Mouse (Mus musculus) neural tube, embryonic 13.5 days (tissue): ENCODE results near the gene Hoxa2. TPM values are rescaled to one million over a fixed set of nuclear protein-coding genes. Genes with fewer than 3 reads are reported as not detected.

Source experiments
- ATAC-seq: fragments of 200-750 bp; cut with Nextera tagmentation; 2 replicates; pipeline ENCODE4 v1.8.0; 2017; ENCODE audit warnings: low read depth, mild to moderate bottlenecking, moderate TSS enrichment, moderate library complexity
- H3K27ac ChIP-seq: fragments of 300-500 bp; sonication (generic); replicated peaks from 2 replicates; pipeline ENCODE4 v1.5.1; 2015; ENCODE audit warnings: moderate library complexity, mild to moderate bottlenecking, inconsistent platforms
- H3K27me3 ChIP-seq: fragments of 300-500 bp; sonication (generic); 2 replicates; pipeline ENCODE4 v1.6.1; 2015; ENCODE audit warnings: mild to moderate bottlenecking, inconsistent platforms
- H3K36me3 ChIP-seq: fragments of 300-500 bp; sonication (generic); 2 replicates; pipeline ENCODE4 v1.6.1; 2015; ENCODE audit warnings: mild to moderate bottlenecking, inconsistent platforms
- H3K4me1 ChIP-seq: fragments of 300-500 bp; sonication (generic); replicated peaks from 2 replicates; pipeline ENCODE4 v1.6.1; 2015; ENCODE audit warnings: inconsistent platforms
- H3K4me2 ChIP-seq: fragments of 300-500 bp; sonication (generic); 2 replicates; pipeline ENCODE4 v1.6.1; 2015; ENCODE audit warnings: inconsistent platforms, mild to moderate bottlenecking, moderate library complexity
- H3K4me3 ChIP-seq: fragments of 300-500 bp; sonication (generic); 2 replicates; pipeline ENCODE4 v1.5.1; 2015; ENCODE audit warnings: mild to moderate bottlenecking, inconsistent platforms
- H3K9ac ChIP-seq: fragments of 300-500 bp; sonication (generic); 2 replicates; pipeline ENCODE4 v1.6.1; 2015; ENCODE audit warnings: moderate library complexity, mild to moderate bottlenecking, inconsistent platforms
- H3K9me3 ChIP-seq: fragments of 300-500 bp; sonication (generic); 2 replicates; pipeline ENCODE4 v1.6.1; 2016; ENCODE audit warnings: inconsistent platforms
- WGBS: fragments of 180-500 bp; shearing (Covaris S2); methylation state at CpG from one replicate; pipeline ENCODE4 v1.1.7; 2015; 5-methylcytosine and 5-hydroxymethylcytosine counted together
- polyA plus RNA-seq: library from polyadenylated mRNA; unstranded; fragments of >200 nt; fragmentation: Nextera tagmentation; extraction: Ambion mirVana; gene quantifications from 2 replicates; pipeline ENCODE4 v1.2.1, GENCODE M21; 2015

Hoxa2 gene
- polyA plus RNA-seq, 1 experiment from 2014 or later: 11.9 TPM

GRCm38 (mm10) chr6:52206882-52207683 is 42.5 kb upstream of the Hoxa2 start:
- Histone ChIP-seq H3K4me2 (peak overlapping the region; percentile 97), H3K4me3 (peak overlapping the region; percentile 96), H3K36me3 (peaks cover 43% of the 10 kb centered on the region), H3K27ac (peak overlapping the region; percentile 100), H3K27me3 (no peaks in the 10 kb centered on the region), H3K9me3 (no peaks in the 10 kb centered on the region), H3K9ac (peak overlapping the region; percentile 100), H3K4me1 (peaks cover 90% of the 10 kb centered on the region)
- WGBS: 8% methylated on average over 4 of the region's 4 CpGs
- ATAC-seq: no peak

GRCm38 (mm10) chr6:52205638-52206621 is 41.3 kb upstream of the Hoxa2 start:
- peaks cover 97% of the 10 kb centered on the region for H3K4me1 ChIP-seq
- peak overlapping the region; percentile 97 for H3K4me2 ChIP-seq
- H3K27me3 ChIP-seq: no peaks in the 10 kb centered on the region
- H3K4me3 ChIP-seq: peak overlapping the region; percentile 96
- peak overlapping the region; percentile 100 for H3K9ac ChIP-seq
- peak overlapping the region; percentile 100 for H3K27ac ChIP-seq
- H3K9me3 ChIP-seq: no peaks in the 10 kb centered on the region
- peaks cover 54% of the 10 kb centered on the region for H3K36me3 ChIP-seq
- ATAC-seq: no peak
- 4% methylated on average over 55 of the region's 55 CpGs for WGBS

GRCm38 (mm10) chr6:52205221-52205620 is 40.6 kb upstream of the Hoxa2 start:
- Histone ChIP-seq H3K36me3 (peaks cover 54% of the 10 kb centered on the region), H3K4me3 (peak overlapping the region; percentile 96), H3K4me1 (peaks cover 98% of the 10 kb centered on the region), H3K27ac (peak overlapping the region; percentile 100), H3K9ac (peak overlapping the region; percentile 100), H3K4me2 (peak overlapping the region; percentile 97), H3K9me3 (no peaks in the 10 kb centered on the region), H3K27me3 (no peaks in the 10 kb centered on the region)
- 4% methylated on average over 14 of the region's 14 CpGs for WGBS
- no peak for ATAC-seq

- Histone ChIP-seq H3K9ac (peak within 1 kb of the TSS; percentile 100), H3K4me3 (peak within 1 kb of the TSS; percentile 96), H3K27ac (peak within 1 kb of the TSS; percentile 100), H3K4me2 (peak within 1 kb of the TSS; percentile 97), H3K4me1 (peaks cover 98% of the 10 kb centered on the region), H3K27me3 (no peaks in the 10 kb centered on the region), H3K36me3 (peaks cover 58% of the 10 kb centered on the region), H3K9me3 (no peaks in the 10 kb centered on the region)
- WGBS: under 1% methylated on average over 63 of the region's 65 CpGs
- ATAC-seq: peak; percentile 34
Observed at GRCm38 (mm10) chr6:52204050-52204752, 39.6 kb upstream of the Hoxa2 start, which contains the start of gene Hoxa5. Hoxa5 (minus strand) TSS chr6:52204587.

GRCm38 (mm10) chr6:52203371-52204049 is 38.9 kb upstream of the Hoxa2 start:
- peak overlapping the region; percentile 100 for H3K27ac ChIP-seq
- 0 out of 2 replicates have a peak, but pooled peaks have one; percentile 32 for ATAC-seq
- H3K4me3 ChIP-seq: peak overlapping the region; percentile 96
- H3K9me3 ChIP-seq: no peaks in the 10 kb centered on the region
- H3K4me2 ChIP-seq: peak overlapping the region; percentile 97
- no peaks in the 10 kb centered on the region for H3K27me3 ChIP-seq
- 1% methylated on average over 46 of the region's 46 CpGs for WGBS
- H3K36me3 ChIP-seq: peaks cover 58% of the 10 kb centered on the region
- H3K4me1 ChIP-seq: peaks cover 98% of the 10 kb centered on the region
- peak overlapping the region; percentile 100 for H3K9ac ChIP-seq

GRCm38 (mm10) chr6:52203121-52203370 is 38.4 kb upstream of the Hoxa2 start:
- peak overlapping the region; percentile 96 for H3K4me3 ChIP-seq
- H3K4me1 ChIP-seq: peaks cover 99% of the 10 kb centered on the region
- WGBS: 2% methylated on average over 10 of the region's 10 CpGs
- H3K9ac ChIP-seq: peak overlapping the region; percentile 100
- peaks cover 58% of the 10 kb centered on the region for H3K36me3 ChIP-seq
- H3K4me2 ChIP-seq: peak overlapping the region; percentile 97
- no peaks in the 10 kb centered on the region for H3K9me3 ChIP-seq
- no peak for ATAC-seq
- peak overlapping the region; percentile 100 for H3K27ac ChIP-seq
- H3K27me3 ChIP-seq: no peaks in the 10 kb centered on the region

GRCm38 (mm10) chr6:52202362-52203120 is 37.9 kb upstream of the Hoxa2 start:
- peaks cover 58% of the 10 kb centered on the region for H3K36me3 ChIP-seq
- H3K9me3 ChIP-seq: no peaks in the 10 kb centered on the region
- WGBS: 7% methylated on average over 22 of the region's 22 CpGs
- H3K4me3 ChIP-seq: peak overlapping the region; percentile 96
- ATAC-seq: no peak
- no peaks in the 10 kb centered on the region for H3K27me3 ChIP-seq
- H3K27ac ChIP-seq: peak overlapping the region; percentile 100
- H3K4me2 ChIP-seq: peak overlapping the region; percentile 97
- H3K4me1 ChIP-seq: peaks cover 99% of the 10 kb centered on the region
- peak overlapping the region; percentile 100 for H3K9ac ChIP-seq

- peak overlapping the region; percentile 66 for H3K9ac ChIP-seq
- peaks cover 99% of the 10 kb centered on the region for H3K4me1 ChIP-seq
- H3K36me3 ChIP-seq: peaks cover 56% of the 10 kb centered on the region
- 11% methylated on average over 1 of the region's 1 CpGs for WGBS
- peak overlapping the region; percentile 97 for H3K4me2 ChIP-seq
- peak overlapping the region; percentile 100 for H3K27ac ChIP-seq
- peak overlapping the region; percentile 96 for H3K4me3 ChIP-seq
- H3K27me3 ChIP-seq: no peaks in the 10 kb centered on the region
- ATAC-seq: no peak
- H3K9me3 ChIP-seq: no peaks in the 10 kb centered on the region
Observed at GRCm38 (mm10) chr6:52201269-52201668, 36.6 kb upstream of the Hoxa2 start.

GRCm38 (mm10) chr6:52200751-52201250 is 36.2 kb upstream of the Hoxa2 start:
- Histone ChIP-seq H3K27ac (peak overlapping the region; percentile 100), H3K4me1 (peaks cover 99% of the 10 kb centered on the region), H3K4me3 (peak overlapping the region; percentile 96), H3K36me3 (peaks cover 52% of the 10 kb centered on the region), H3K9me3 (no peaks in the 10 kb centered on the region), H3K27me3 (no peaks in the 10 kb centered on the region), H3K4me2 (peak overlapping the region; percentile 97), H3K9ac (peak overlapping the region; percentile 66)
- no peak for ATAC-seq
- WGBS: 6% methylated on average over 10 of the region's 10 CpGs

GRCm38 (mm10) chr6:52200073-52200750 is 35.6 kb upstream of the Hoxa2 start:
- WGBS: 2% methylated on average over 30 of the region's 30 CpGs
- no peaks in the 10 kb centered on the region for H3K27me3 ChIP-seq
- peak overlapping the region; percentile 100 for H3K27ac ChIP-seq
- peak overlapping the region; percentile 66 for H3K9ac ChIP-seq
- no peak for ATAC-seq
- peak overlapping the region; percentile 97 for H3K4me2 ChIP-seq
- H3K4me3 ChIP-seq: peak overlapping the region; percentile 96
- H3K4me1 ChIP-seq: peaks cover 99% of the 10 kb centered on the region
- peaks cover 46% of the 10 kb centered on the region for H3K36me3 ChIP-seq
- H3K9me3 ChIP-seq: no peaks in the 10 kb centered on the region
